Mouse (Mus musculus) 3T3-L1 (cell line): ENCODE measurements around the gene Dpf1.

Experiments used
- DNase-seq: peaks from one replicate; pipeline ENCODE4 v3.0.0-alpha.2; 2015; ENCODE audit warnings: low read depth, low spot score

Dpf1 gene

GRCm38 (mm10) chr7:29309749-29310148 is 6.0 kb downstream of the Dpf1 start:
- DNase-seq, result no peak

DNA sequence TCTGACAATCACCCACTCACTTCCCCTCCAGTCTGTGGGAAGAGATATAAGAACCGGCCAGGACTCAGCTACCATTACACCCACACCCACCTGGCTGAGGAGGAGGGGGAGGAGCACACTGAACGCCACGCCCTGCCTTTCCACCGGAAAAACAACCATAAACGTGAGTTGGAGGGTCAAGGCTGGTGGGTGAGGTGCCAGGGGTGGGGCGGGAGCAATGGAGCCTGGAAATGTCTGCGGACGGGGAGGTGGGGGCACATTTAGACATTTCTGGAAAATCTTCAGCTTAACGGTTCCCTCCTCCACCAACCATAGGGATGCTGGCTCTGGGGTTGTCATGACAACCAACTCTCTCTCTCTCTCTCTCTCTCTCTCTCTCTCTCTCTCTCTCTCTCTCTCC is 9.3 kb downstream of the Dpf1 start:
- no peak for DNase-seq

- no peak for DNase-seq
Observed at GRCm38 (mm10) chr7:29313572-29314261, 10.0 kb downstream of the Dpf1 start.

GRCm38 (mm10) chr7:29314844-29315628 is 11.3 kb downstream of the Dpf1 start:
- DNase-seq, result peak; percentile 40

DNA sequence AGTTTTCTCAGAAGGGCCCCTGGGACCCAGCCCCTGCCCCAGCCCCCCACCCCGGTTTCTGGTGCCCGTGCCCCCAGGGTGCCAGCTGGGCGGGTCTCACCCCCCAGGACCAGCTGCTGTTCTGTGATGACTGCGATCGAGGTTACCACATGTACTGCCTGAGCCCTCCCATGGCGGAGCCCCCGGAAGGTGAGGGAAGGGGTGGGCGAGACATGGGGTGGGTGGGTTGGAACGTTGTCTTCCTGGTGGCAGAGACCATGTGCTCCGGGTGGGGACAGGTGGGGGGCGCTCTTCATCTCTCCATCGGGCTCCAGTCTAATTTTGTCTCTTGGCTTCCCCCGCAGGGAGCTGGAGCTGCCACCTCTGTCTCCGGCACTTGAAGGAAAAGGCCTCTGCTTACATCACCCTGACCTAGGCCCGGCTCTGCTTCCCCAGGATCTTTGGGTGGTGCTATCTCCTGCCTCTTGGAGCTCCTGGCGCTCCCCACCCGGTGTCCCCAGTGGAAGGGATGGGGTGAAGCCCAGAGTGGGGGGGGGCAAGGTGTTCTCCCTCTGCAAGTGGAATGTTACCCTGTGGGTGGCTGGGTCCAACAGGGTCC is 12.5 kb downstream of the Dpf1 start:
- no peak for DNase-seq

- DNase-seq, result peak; percentile 41
Observed at GRCm38 (mm10) chr7:29316976-29317375, 13.2 kb downstream of the Dpf1 start.

DNA sequence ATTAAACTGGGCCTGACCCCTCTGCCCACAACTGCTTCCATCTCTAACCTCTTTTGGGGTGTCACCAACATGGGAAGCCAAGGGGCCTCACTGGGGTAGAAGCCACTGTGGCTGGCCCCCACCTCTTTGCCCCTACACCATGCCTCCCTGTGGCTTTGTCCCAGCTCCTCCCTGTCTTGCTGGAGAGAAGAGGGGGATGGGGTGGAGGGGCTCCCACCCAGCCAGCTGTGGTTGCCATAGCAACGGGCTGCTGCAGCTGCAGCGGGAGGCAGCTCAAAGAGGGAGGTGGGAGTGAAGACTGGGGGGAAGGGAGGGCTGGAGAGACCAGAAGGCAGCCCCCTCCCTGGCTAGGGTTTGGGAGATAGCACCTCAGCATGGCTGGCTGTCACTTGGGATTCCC is 13.8 kb downstream of the Dpf1 start:
- no peak for DNase-seq

GRCm38 (mm10) chr7:29318115-29318911 is 14.6 kb downstream of the Dpf1 start:
- DNase-seq, result no peak

DNA sequence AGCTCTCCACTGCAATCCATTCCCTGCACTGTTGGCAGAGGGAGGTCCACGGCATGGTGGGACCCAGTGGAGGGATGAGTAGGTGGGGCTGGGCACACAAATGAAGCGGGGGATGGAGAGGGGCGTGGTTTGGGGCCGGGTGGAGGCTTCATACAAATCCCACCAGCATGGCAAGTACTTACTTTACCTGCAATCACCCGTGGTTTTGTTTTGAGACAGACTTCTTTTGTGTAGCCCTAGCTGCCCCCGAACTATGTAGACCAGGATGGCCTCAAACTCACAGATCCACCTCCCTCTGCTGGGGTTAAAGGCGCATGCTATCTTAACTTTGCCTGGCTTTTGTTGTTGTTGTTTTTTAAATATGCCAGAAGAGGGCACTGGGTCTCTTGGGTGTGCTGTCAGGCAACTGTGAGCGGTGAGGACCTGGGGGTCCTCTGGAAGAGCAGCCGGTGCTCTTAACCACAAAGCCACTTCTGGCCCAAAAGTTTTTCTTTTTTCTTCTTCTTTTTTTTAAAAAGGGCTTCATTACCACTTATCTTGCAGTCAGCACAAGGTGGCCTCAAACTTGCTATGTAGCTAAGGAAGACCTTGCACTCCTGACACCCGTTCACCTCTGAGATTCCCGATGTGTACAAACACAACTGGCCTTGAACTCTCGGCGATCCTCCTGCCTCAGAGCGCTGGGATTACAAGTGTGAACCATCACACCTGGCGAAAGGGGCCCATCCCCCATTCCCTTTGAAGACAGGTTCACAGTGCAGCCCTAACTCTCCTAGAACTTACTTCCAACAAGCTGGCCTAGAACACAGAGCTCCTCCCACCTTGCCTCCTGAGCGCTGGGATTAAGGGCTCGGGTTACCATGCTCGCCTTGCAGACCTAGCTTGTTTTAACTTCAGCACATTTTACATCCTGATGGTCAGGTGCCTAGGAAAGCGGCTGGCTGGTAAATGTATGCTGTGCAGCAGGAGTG is 15.9 kb downstream of the Dpf1 start:
- DNase-seq, result no peak

- no peak for DNase-seq
Observed at GRCm38 (mm10) chr7:29327087-29327486, 23.3 kb downstream of the Dpf1 start.

DNA sequence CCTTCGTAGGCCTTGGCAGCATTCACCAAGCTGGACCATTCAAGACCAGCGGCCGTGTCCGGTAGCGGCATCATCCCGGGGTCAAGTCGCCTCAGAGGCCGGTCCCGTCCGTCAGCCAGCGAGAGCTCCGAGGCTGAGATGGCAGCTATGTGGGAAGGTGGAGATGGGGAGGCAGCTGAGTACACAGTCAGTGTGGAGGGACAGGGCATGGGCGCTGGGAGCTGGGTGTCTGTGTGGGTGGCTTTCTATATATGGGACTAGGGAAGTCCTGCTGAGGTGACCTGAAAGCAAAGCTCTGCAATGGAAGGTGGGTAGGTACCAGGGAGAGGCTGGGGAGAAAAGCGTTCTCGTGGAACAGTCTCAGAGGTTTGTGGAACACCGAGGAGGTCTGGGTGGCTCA is 25.2 kb downstream of the Dpf1 start:
- DNase-seq, result no peak

DNA sequence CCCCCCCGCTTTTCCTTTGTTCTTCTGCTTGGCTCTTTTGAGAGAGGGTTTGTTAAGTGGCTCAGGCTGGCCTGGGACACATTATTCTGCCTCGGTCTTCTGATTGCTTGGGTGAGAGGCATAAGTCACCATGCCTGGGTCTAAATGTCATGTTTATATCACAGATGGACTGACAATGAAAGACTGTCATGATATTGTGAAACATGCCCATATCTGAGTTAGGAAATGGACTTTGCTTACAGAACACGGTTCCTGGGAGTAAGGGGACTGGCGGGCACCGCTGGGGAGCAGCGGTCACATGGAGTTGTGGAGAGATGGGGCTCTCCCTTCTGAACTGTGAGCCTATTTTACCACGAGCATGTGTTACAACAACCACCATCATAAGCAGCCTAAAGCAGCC is 30.4 kb downstream of the Dpf1 start:
- DNase-seq, result no peak

GRCm38 (mm10) chr7:29335276-29335675 is 31.5 kb downstream of the Dpf1 start:
- no peak for DNase-seq

GRCm38 (mm10) chr7:29335841-29336671 is 32.3 kb downstream of the Dpf1 start:
- peak; percentile 61 for DNase-seq

DNA sequence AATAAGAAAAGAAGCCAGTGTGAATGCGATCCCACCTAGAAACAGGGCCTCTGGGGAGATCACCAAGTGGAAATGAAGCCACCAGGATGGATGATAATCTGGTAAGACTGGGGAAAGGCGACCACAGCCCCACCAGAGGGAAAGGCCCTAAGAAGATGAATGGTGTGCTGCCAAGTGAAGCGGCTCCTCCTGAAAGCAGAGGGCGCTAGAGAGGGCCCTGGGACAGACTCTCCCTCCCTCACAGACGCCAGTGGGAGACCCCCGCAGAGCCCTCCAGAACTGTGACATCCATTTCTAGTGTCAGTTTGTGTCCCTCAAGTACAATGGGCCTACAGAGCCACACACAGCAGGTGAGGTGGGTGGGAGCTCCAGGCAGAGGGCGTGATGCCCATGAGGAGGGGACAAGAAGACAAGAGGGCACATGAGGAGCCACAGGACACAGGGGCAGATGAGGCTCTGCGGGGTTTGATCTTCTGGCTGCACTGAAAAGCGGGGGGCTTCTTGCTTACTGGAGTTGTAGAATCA is 33.1 kb downstream of the Dpf1 start:
- DNase-seq, result no peak

DNA sequence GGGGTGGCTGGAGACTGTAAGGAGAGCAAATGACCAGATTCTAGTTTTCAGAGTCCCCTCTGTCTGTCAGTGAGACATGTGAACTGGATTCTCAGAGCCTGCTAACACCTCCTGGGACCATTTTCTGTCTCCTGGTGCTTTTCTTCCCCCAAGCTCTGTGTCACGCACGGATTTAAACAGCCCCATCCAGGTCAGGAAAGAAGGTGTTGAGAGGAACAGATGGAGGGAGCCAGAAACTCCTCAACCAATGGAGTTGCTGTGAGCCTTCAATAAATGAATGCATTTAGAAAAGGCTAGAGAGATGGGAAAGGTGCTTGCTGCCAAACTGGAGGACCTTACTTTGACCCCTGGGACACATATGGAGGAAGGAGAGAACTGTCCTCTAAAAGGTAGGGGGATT is 34.0 kb downstream of the Dpf1 start:
- DNase-seq, result no peak

DNA sequence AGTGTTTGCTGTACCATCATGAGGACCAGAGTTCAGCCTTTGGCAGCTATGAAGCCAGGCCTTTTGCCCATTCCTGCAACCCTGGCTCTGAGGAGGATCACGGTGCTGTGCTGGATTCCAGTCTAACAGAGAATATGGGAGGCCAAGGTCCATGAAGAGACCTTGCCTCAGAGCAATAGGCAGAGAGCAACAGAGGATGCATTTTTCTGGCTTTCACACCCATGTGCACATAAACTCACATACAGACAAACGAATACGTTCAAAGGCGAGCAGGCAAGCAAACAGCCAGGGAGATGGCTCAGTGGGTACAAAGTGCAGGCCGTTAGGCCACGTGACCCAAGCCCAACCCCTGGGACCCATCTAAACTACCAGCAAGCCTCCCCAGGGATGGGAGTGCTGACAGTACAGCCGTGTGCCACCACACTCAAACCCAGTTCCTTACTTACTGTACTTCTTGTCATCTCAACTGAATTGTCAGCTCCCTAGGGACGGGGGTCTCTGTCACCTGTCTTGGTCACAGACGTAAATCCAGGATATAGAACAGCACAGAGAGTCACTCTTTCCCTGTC is 34.7 kb downstream of the Dpf1 start:
- no peak for DNase-seq

DNA sequence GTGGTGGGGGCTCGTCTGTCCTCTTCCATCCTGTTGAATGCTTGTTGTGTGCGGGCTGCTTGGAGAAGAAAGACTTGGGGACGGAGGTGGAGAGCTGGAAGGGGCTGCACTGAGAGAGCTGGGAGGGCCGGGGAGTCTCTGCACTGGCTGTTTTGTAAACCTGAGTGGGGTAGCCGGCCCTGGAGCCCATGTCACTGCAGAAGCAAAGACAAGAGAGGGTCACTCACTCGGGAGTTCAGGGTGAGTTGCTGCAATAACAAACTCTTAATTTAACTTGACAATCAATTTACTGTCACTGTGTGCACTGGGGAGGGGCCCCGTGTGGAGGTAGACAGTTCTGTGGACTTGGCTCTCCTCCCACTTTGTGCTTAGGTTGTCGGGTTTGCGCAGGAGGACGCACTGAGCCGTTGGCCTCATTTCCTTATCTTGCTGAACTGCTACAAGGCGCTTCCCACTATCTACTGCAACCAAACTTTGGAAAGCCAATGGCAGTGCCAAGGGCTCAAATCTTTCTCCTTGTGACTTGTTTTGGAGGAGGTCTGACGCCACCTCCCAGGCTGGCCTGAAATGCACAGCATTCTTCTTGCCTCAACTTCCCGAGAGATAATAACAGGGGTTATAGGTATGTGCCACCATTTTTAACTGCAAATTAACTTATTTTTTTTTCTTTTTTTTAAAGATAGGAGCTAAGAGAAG is 35.4 kb downstream of the Dpf1 start:
- DNase-seq, result no peak

DNA sequence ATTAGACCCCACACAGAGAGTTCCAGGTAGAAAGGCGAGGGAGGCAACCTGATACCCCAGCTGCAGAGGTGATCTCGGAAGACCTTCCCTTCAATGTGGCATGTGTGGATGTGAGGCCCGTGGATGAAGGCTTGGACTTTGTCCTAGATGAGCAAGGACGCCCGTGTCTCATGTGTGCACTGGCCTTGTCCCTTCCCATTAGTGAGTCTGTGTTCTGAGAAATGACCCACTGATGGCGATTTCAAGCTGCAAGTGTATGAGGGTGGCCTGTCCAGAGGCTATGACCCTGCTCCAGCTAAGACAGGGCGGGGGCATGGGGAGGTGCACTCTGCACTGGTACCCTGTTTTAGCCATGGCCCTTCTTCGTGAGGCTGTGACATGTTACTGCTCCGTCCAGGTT is 36.5 kb downstream of the Dpf1 start:
- no peak for DNase-seq
